Mouse (Mus musculus): ENCODE results near the gene Mfsd6l.

GRCm38 (mm10) chr11:68559546-68559945, 3.6 kb downstream of the Mfsd6l start:
- TF ChIP-seq POLR2A (IDR thresholded peaks at IDR 0.05; ENCODE audit: insufficient read depth, low read depth, low read length) (no peak), CTCF (IDR thresholded peaks at IDR 0.05; ENCODE audit: insufficient read depth, low read depth, low read length) (no peak)
